Mouse (Mus musculus): ENCODE results near the gene Mrpl57. TPM values are rescaled to one million over a fixed set of nuclear protein-coding genes. Genes with fewer than 3 reads are reported as not detected.

The Mrpl57 gene
- polyA plus RNA-seq, 1 experiment from 2014 or later = 148 TPM

DNA sequence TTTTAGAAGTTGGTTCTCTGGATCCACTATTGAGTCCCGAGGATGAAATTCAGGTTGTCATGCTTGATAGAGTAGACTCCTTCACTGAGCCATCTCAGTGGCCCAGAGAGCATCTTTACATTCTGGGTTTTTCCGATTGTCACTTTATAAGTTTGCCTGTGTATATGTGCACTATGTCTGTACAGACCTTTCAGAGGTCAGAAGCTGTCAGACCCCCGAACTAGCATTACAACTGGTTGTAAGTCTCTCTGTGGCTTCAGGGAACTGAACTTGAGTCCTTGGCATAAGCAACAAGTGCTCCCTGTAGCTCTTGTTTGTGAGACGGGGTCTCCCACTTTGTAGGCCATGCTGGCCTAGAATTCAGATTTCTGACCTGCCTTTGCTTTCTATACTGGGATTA is 22.3 kb upstream of the Mrpl57 start:
- Histone ChIP-seq H3K4me3 (ENCODE audit: control insufficient read depth in 1 of 2, insufficient read depth in 1 of 2, low read depth in 1 of 2, low read length in 2 of 2) (no peak overlapping the region), H3K4me1 (ENCODE audit: control insufficient read depth in 2 of 2, insufficient read depth in 2 of 2, low read length in 2 of 2) (peaks cover 4 to 19% of the 10 kb centered on the region in 2 experiments), H3K36me3 (ENCODE audit: control insufficient read depth, insufficient read depth, low read length) (peaks cover 84% of the 10 kb centered on the region), H3K4me2 (ENCODE audit: low read length) (no peak overlapping the region), H3K27ac (replicated peaks in 1 of 2; ENCODE audit: control insufficient read depth in 1 of 2, insufficient read depth in 1 of 2, low read depth in 2 of 2, low read length in 2 of 2) (no peak overlapping the region), H3K27me3 (ENCODE audit: control insufficient read depth, insufficient read depth, low read length) (no peaks in the 10 kb centered on the region), H3K9me3 (ENCODE audit: control insufficient read depth, low read length) (no peaks in the 10 kb centered on the region), H3K9ac (ENCODE audit: low read length) (no peak overlapping the region)
- no peak for ATAC-seq (ENCODE audit: insufficient number of reproducible peaks, insufficient read depth, low FRiP score, low read depth)
- WGBS = 73% methylated on average over 4 of the region's 4 CpGs

DNA sequence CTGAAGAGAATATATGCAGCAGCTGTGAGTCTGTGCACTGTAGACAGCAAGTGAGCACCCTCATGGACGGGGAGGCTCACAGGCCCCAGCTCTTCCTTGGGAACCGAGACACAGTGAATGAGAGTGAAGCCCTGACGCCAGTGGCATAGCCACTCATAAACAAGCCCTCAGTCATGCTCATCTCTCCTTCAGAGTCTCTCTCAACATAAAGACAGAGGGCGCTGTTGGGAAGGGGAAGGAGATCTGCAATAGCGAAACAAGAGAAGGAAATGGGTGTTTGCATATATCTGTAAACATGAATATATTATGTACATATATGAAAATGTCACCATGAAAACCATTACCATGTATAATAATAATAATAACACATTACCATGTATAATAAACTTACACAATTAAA is 17.5 kb upstream of the Mrpl57 start:
- 67% methylated on average over 5 of the region's 5 CpGs for WGBS
- H3K27ac ChIP-seq (replicated peaks in 1 of 2; ENCODE audit: control insufficient read depth in 1 of 2, insufficient read depth in 1 of 2, low read depth in 2 of 2, low read length in 2 of 2) = no peak overlapping the region
- H3K9ac ChIP-seq (ENCODE audit: low read length) = no peak overlapping the region
- ATAC-seq (ENCODE audit: insufficient number of reproducible peaks, insufficient read depth, low FRiP score, low read depth) = no peak
- peaks cover 97% of the 10 kb centered on the region for H3K36me3 ChIP-seq (ENCODE audit: control insufficient read depth, insufficient read depth, low read length)
- H3K4me3 ChIP-seq (ENCODE audit: control insufficient read depth in 1 of 2, insufficient read depth in 1 of 2, low read depth in 1 of 2, low read length in 2 of 2) = no peak overlapping the region
- no peaks in the 10 kb centered on the region for H3K9me3 ChIP-seq (ENCODE audit: control insufficient read depth, low read length)
- no peaks in the 10 kb centered on the region; a peak in 1 of 4 replicates for H3K4me1 ChIP-seq (ENCODE audit: control insufficient read depth in 2 of 2, insufficient read depth in 2 of 2, low read length in 2 of 2)
- no peak overlapping the region for H3K4me2 ChIP-seq (ENCODE audit: low read length)
- H3K27me3 ChIP-seq (ENCODE audit: control insufficient read depth, insufficient read depth, low read length) = no peaks in the 10 kb centered on the region

DNA sequence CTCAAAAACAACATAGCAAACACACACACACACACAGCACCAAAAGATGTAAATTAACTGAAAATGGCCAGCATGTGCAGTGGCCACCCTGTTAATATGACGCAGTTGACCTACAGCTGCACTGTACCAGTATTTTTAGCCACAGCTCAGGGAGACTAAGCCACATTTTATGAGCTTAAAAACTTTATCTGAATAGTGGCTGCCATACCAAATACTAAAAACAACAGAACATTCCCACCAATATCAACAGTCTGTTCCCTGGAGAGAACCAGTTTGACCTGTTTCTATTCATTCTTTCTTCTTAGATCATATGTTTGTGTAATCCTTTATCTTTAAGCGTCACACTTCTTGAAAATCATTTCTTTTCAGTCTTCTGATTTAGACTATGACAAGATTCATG is 15.1 kb upstream of the Mrpl57 start:
- no peaks in the 10 kb centered on the region for H3K4me1 ChIP-seq (ENCODE audit: control insufficient read depth in 2 of 2, insufficient read depth in 2 of 2, low read length in 2 of 2)
- no peak overlapping the region for H3K4me2 ChIP-seq (ENCODE audit: low read length)
- peaks cover 96% of the 10 kb centered on the region for H3K36me3 ChIP-seq (ENCODE audit: control insufficient read depth, insufficient read depth, low read length)
- no peaks in the 10 kb centered on the region; the same call in 1 of the 2 replicates for H3K9me3 ChIP-seq (ENCODE audit: control insufficient read depth, low read length)
- no peaks in the 10 kb centered on the region for H3K27me3 ChIP-seq (ENCODE audit: control insufficient read depth, insufficient read depth, low read length)
- no peak overlapping the region for H3K27ac ChIP-seq (replicated peaks in 1 of 2; ENCODE audit: control insufficient read depth in 1 of 2, insufficient read depth in 1 of 2, low read depth in 2 of 2, low read length in 2 of 2)
- H3K4me3 ChIP-seq (ENCODE audit: control insufficient read depth in 1 of 2, insufficient read depth in 1 of 2, low read depth in 1 of 2, low read length in 2 of 2) = no peak overlapping the region
- ATAC-seq (ENCODE audit: insufficient number of reproducible peaks, insufficient read depth, low FRiP score, low read depth) = no peak
- no peak overlapping the region for H3K9ac ChIP-seq (ENCODE audit: low read length)
- WGBS = 78% methylated on average over 2 of the region's 2 CpGs

DNA sequence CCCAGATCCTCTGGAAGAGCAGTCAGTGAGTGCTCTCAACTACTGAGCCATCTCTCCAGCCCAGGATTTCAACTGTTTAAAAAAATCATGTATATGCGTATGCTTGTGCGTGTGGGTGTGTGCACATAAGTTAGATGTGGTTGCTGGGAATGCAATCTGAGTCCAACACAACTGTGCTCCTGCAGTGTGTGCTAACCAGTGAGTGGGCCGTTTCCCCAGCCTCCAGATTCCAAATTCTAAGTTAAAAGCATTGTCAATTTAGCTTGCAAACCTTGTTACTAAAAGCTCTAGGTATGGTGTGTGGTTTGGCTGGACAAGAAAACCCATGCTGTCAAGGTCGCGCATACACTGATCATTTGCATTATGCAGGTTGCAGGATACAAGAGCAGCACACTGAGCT is 14.2 kb upstream of the Mrpl57 start:
- no peak overlapping the region for H3K9ac ChIP-seq (ENCODE audit: low read length)
- no peak for ATAC-seq (ENCODE audit: insufficient number of reproducible peaks, insufficient read depth, low FRiP score, low read depth)
- no peak overlapping the region for H3K4me2 ChIP-seq (ENCODE audit: low read length)
- no peaks in the 10 kb centered on the region for H3K27me3 ChIP-seq (ENCODE audit: control insufficient read depth, insufficient read depth, low read length)
- no peaks in the 10 kb centered on the region; the same call in 1 of the 2 replicates for H3K9me3 ChIP-seq (ENCODE audit: control insufficient read depth, low read length)
- H3K4me1 ChIP-seq (ENCODE audit: control insufficient read depth in 2 of 2, insufficient read depth in 2 of 2, low read length in 2 of 2) = no peaks in the 10 kb centered on the region
- H3K4me3 ChIP-seq (ENCODE audit: control insufficient read depth in 1 of 2, insufficient read depth in 1 of 2, low read depth in 1 of 2, low read length in 2 of 2) = no peak overlapping the region
- H3K36me3 ChIP-seq (ENCODE audit: control insufficient read depth, insufficient read depth, low read length) = peaks cover 96% of the 10 kb centered on the region
- H3K27ac ChIP-seq (replicated peaks in 1 of 2; ENCODE audit: control insufficient read depth in 1 of 2, insufficient read depth in 1 of 2, low read depth in 2 of 2, low read length in 2 of 2) = no peak overlapping the region
- 95% methylated on average over 5 of the region's 5 CpGs for WGBS

DNA sequence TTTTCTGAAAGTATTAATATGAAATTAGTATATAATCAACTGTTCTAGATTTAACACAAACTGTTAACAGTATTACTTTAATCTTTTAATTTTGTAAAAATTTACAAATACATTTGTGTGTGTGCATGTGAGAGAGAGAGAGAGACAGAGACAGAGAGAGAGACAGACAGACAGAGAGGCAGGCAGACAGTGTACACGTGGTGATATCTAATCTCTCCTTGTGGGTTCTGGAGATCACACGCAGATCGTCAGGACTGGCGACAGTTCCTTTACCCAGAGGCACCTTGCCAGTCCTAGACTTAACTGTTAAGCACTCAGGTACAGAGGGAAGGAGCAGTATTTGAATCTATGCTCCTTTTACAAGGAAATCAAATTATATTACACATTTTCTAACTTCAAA is 5.2 kb upstream of the Mrpl57 start:
- Histone ChIP-seq H3K4me1 (ENCODE audit: control insufficient read depth in 2 of 2, insufficient read depth in 2 of 2, low read length in 2 of 2) (no peaks in the 10 kb centered on the region; a peak in 1 of 4 replicates), H3K36me3 (ENCODE audit: control insufficient read depth, insufficient read depth, low read length) (peaks cover 69% of the 10 kb centered on the region), H3K4me3 (ENCODE audit: control insufficient read depth in 1 of 2, insufficient read depth in 1 of 2, low read depth in 1 of 2, low read length in 2 of 2) (no peak overlapping the region), H3K4me2 (ENCODE audit: low read length) (no peak overlapping the region), H3K9ac (ENCODE audit: low read length) (no peak overlapping the region), H3K27me3 (ENCODE audit: control insufficient read depth, insufficient read depth, low read length) (no peaks in the 10 kb centered on the region), H3K9me3 (ENCODE audit: control insufficient read depth, low read length) (no peaks in the 10 kb centered on the region), H3K27ac (replicated peaks in 1 of 2; ENCODE audit: control insufficient read depth in 1 of 2, insufficient read depth in 1 of 2, low read depth in 2 of 2, low read length in 2 of 2) (no peak overlapping the region)
- no peak for ATAC-seq (ENCODE audit: insufficient number of reproducible peaks, insufficient read depth, low FRiP score, low read depth)
- 27% methylated on average over 4 of the region's 4 CpGs for WGBS

DNA sequence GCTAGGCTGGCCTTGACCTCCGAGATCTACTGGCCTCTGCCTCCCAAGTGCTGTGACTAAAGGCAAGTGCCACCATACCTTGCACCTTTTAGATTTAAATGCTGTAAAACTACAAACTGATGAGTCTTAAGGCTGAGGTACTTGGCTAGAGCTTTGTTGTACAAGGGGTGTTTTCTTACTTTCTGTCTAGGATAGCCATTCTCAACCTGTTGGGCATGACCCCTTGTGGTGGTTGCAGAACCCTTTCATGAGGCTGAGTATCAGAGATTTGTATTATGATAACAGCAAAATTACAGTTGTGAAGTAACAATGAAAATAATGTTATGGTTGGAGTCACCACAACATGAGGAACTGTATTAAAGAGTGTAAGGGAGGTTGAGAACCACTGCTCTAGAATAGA is 1.2 kb downstream of the Mrpl57 start:
- Histone ChIP-seq H3K36me3 (ENCODE audit: control insufficient read depth, insufficient read depth, low read length) (peaks cover 9% of the 10 kb centered on the region), H3K27me3 (ENCODE audit: control insufficient read depth, insufficient read depth, low read length) (no peaks in the 10 kb centered on the region), H3K4me2 (ENCODE audit: low read length) (peak overlapping the region; percentile 80), H3K4me3 (ENCODE audit: control insufficient read depth in 1 of 2, insufficient read depth in 1 of 2, low read depth in 1 of 2, low read length in 2 of 2) (peak overlapping the region in 1 of 2 experiments; percentile 75; a peak in 3 of 4 replicates), H3K4me1 (ENCODE audit: control insufficient read depth in 2 of 2, insufficient read depth in 2 of 2, low read length in 2 of 2) (peaks cover 0 to 9% of the 10 kb centered on the region in 2 experiments; a peak in 2 of 4 replicates), H3K27ac (replicated peaks in 1 of 2; ENCODE audit: control insufficient read depth in 1 of 2, insufficient read depth in 1 of 2, low read depth in 2 of 2, low read length in 2 of 2) (0 out of 4 replicates have a peak overlapping the region, but pooled peaks of 1 of the 2 experiments have one; percentile 80), H3K9me3 (ENCODE audit: control insufficient read depth, low read length) (no peaks in the 10 kb centered on the region), H3K9ac (ENCODE audit: low read length) (peak overlapping the region; percentile 85)
- ATAC-seq (ENCODE audit: insufficient number of reproducible peaks, insufficient read depth, low FRiP score, low read depth) = no peak
- WGBS = 54% methylated on average over 1 of the region's 1 CpGs

DNA sequence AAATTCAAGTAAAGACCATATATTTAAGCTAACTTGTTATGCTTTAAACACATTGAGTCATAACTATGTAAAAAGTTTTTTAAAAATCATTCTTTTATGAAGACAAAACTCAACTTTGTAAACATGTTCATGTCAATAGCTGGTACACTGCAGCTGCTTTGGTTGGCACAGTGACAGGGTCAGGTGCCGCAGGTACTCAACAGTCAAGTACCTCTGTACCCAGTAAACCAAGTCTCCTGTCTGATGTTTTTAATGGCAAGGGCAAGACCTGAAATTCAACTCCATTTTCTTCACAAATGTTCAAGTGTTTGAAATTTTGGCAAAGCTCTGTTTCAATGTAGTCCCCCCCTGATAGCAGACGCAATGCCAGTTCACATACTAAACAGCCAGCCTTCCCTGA is 7.5 kb downstream of the Mrpl57 start:
- H3K4me2 ChIP-seq (ENCODE audit: low read length) = no peak overlapping the region
- H3K9me3 ChIP-seq (ENCODE audit: control insufficient read depth, low read length) = no peaks in the 10 kb centered on the region
- H3K27ac ChIP-seq (replicated peaks in 1 of 2; ENCODE audit: control insufficient read depth in 1 of 2, insufficient read depth in 1 of 2, low read depth in 2 of 2, low read length in 2 of 2) = no peak overlapping the region
- H3K9ac ChIP-seq (ENCODE audit: low read length) = no peak overlapping the region
- H3K36me3 ChIP-seq (ENCODE audit: control insufficient read depth, insufficient read depth, low read length) = peaks cover 48% of the 10 kb centered on the region
- H3K4me1 ChIP-seq (ENCODE audit: control insufficient read depth in 2 of 2, insufficient read depth in 2 of 2, low read length in 2 of 2) = no peaks in the 10 kb centered on the region
- no peak for ATAC-seq (ENCODE audit: insufficient number of reproducible peaks, insufficient read depth, low FRiP score, low read depth)
- no peaks in the 10 kb centered on the region for H3K27me3 ChIP-seq (ENCODE audit: control insufficient read depth, insufficient read depth, low read length)
- WGBS = 86% methylated on average over 2 of the region's 2 CpGs
- no peak overlapping the region for H3K4me3 ChIP-seq (ENCODE audit: control insufficient read depth in 1 of 2, insufficient read depth in 1 of 2, low read depth in 1 of 2, low read length in 2 of 2)

DNA sequence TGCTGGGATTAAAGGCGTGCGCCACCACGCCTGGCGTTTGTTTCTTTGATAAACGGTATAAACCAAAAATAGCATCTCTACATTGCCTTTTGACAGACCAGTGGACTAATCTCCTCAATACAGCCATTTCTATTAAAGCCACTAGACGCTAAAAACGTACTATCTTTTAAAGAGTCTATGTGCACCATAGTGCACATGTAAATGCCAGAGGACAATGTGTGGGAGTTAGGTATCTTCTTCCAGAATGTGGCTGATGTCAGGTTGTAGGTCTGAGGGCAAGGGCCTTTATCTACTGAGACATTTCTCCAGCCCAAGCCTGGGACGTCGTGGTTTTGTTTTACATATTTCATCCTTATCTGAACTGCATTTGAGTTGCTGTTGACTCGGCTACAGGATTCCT is 9.1 kb downstream of the Mrpl57 start:
- Histone ChIP-seq H3K4me1 (ENCODE audit: control insufficient read depth in 2 of 2, insufficient read depth in 2 of 2, low read length in 2 of 2) (no peaks in the 10 kb centered on the region), H3K27ac (replicated peaks in 1 of 2; ENCODE audit: control insufficient read depth in 1 of 2, insufficient read depth in 1 of 2, low read depth in 2 of 2, low read length in 2 of 2) (no peak overlapping the region), H3K27me3 (ENCODE audit: control insufficient read depth, insufficient read depth, low read length) (no peaks in the 10 kb centered on the region), H3K4me2 (ENCODE audit: low read length) (no peak overlapping the region), H3K9me3 (ENCODE audit: control insufficient read depth, low read length) (no peaks in the 10 kb centered on the region), H3K4me3 (ENCODE audit: control insufficient read depth in 1 of 2, insufficient read depth in 1 of 2, low read depth in 1 of 2, low read length in 2 of 2) (no peak overlapping the region), H3K9ac (ENCODE audit: low read length) (no peak overlapping the region), H3K36me3 (ENCODE audit: control insufficient read depth, insufficient read depth, low read length) (peaks cover 60% of the 10 kb centered on the region)
- 75% methylated on average over 10 of the region's 10 CpGs for WGBS
- ATAC-seq (ENCODE audit: insufficient number of reproducible peaks, insufficient read depth, low FRiP score, low read depth) = no peak

All from heart, embryonic 14.5 days (tissue).